Mouse (Mus musculus): ENCODE results near the gene Tead3. TPM values are rescaled to one million over a fixed set of nuclear protein-coding genes. Genes with fewer than 3 reads are reported as not detected.
A peak's percentile ranks its signal among the peaks of the same experiment; 100 is the strongest.

Tead3 gene
- total RNA-seq (2017): not detected in 2 replicates

- ATAC-seq (ENCODE audit: extremely low read depth, insufficient number of reproducible peaks, low FRiP score, poor library complexity, severe bottlenecking): 0 out of 2 replicates have a peak, but pooled peaks have one; percentile 6
Measured at GRCm38 (mm10) chr17:28350466-28351352, at the start of gene Tead3. Gene Tead3 (minus strand): TSS chr17:28350817.

DNA sequence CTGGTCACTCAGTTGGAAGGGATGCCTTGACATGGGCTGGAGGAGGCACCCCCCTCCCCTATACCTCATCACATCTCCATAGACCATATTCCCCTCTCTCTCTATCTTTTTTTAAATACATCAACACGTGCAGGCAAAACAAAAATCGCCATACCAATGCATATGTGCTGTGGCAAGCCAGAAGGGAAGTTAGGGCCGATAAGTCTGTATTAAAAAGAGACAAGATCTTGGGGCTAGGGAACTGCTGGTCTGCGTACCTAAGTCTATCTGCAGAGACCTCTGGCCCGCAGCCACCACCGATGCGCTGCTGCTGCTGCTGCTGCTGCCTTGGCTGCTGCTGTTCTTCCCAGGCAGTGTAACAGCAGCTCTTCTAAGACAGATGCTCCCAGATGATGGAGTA is 44.4 kb upstream of the Tead3 start:
- ATAC-seq (ENCODE audit: extremely low read depth, insufficient number of reproducible peaks, low FRiP score, poor library complexity, severe bottlenecking): no peak

DNA sequence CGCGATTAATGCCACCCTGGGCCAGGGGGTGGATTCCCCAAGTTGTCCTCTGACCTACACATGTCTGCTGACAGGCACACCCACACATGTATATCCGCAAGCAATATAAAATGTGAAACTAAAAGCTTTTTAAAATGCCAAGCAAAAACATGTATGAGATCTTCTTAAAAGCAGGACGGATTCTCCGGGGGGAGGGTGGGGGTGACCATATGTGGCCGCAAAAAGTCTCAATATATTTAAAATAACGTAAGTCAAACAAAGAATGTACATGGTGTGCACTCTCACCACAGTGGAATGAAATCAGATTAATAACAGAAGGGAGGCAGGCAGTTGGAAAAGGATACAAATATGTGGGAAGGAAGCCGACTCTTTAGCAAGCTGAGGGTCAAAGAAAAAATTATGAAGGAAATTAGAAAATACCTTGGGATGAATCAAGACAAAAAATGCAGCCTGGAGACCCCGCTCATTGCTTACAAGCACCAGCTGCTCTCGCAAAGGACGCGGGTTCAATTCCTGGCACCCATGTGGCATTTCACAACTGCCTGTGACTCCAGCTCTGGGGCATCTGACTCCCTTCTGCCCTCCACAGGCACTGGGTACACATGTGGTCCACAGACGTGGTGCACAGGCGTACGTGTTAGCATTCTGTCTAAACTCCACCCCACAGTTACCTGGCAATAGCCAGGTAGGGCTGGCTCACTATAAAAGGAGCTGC is 43.6 kb upstream of the Tead3 start:
- ATAC-seq (ENCODE audit: extremely low read depth, insufficient number of reproducible peaks, low FRiP score, poor library complexity, severe bottlenecking): no peak

- ATAC-seq (ENCODE audit: extremely low read depth, insufficient number of reproducible peaks, low FRiP score, poor library complexity, severe bottlenecking): no peak
Measured at GRCm38 (mm10) chr17:28391568-28392432, 41.2 kb upstream of the Tead3 start.

DNA sequence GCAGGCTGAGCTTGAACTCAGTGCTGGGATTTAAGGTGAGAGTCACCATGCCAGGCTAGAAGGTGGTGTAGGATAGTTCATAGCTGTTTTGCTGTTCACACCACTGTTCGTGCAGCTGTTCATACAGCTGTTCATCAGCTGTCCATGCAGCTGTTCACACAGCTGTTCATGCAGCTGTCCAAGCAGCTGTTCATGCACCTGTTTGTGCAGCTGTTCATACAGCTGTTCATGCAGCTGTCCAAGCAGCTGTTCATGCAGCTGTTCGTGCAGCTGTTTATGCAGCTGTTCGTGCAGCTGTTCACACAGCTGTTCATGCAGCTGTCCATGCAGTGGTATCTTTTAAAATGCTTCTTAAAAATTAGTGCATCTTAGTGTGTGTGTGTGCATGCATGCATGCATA is 37.9 kb upstream of the Tead3 start:
- no peak for ATAC-seq (ENCODE audit: extremely low read depth, insufficient number of reproducible peaks, low FRiP score, poor library complexity, severe bottlenecking)

GRCm38 (mm10) chr17:28386150-28386905 is 35.7 kb upstream of the Tead3 start:
- peak; percentile 51 for ATAC-seq (ENCODE audit: extremely low read depth, insufficient number of reproducible peaks, low FRiP score, poor library complexity, severe bottlenecking)

DNA sequence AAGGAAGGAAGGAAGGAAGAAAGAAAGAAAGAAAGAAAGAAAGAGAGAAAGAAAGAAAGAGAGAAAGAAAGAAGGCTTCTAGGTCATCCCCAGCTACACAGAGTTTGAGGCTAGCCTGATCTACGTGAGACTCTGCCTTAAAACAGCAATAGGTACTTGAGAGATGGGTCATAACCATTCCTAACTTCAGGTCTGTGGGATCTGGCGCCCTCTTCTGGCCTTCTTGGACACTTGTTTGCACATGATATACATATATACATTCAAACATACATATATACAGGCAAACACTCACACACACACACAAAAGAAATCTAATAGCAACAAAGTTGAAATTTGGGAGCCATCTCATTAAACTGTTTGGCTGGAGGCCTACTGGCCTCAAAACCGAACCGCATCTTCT is 33.7 kb upstream of the Tead3 start:
- ATAC-seq (ENCODE audit: extremely low read depth, insufficient number of reproducible peaks, low FRiP score, poor library complexity, severe bottlenecking): no peak

- ATAC-seq (ENCODE audit: extremely low read depth, insufficient number of reproducible peaks, low FRiP score, poor library complexity, severe bottlenecking): no peak
Measured at GRCm38 (mm10) chr17:28380255-28380654, 29.6 kb upstream of the Tead3 start.

DNA sequence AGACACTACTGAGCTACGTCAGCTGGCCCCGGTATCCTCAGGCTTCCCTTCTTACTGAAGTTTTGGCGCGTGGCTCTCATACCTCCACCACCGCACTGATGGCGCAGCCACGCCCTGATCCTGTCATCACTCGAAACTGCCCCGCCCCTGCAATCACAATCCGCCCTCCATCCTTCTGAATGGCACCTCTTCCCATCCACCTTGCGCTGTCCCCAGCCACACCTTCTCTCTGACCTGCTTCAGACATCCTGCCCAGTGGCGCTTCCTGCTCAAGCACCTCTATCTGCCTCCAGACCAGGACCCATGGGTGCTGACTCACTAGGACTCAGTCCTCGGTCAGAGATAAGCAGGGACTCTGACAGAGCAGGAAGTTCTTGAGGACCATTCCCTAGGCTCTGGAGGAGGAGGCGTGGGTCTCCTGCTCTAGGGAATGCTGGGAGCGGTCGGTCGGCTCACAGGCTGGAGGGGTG is 25.0 kb upstream of the Tead3 start:
- no peak for ATAC-seq (ENCODE audit: extremely low read depth, insufficient number of reproducible peaks, low FRiP score, poor library complexity, severe bottlenecking)

- no peak for ATAC-seq (ENCODE audit: extremely low read depth, insufficient number of reproducible peaks, low FRiP score, poor library complexity, severe bottlenecking)
Measured at GRCm38 (mm10) chr17:28374494-28374893, 23.9 kb upstream of the Tead3 start.

GRCm38 (mm10) chr17:28373821-28374220 is 23.2 kb upstream of the Tead3 start:
- peak; percentile 59; the same call in 1 of the 2 replicates for ATAC-seq (ENCODE audit: extremely low read depth, insufficient number of reproducible peaks, low FRiP score, poor library complexity, severe bottlenecking)

DNA sequence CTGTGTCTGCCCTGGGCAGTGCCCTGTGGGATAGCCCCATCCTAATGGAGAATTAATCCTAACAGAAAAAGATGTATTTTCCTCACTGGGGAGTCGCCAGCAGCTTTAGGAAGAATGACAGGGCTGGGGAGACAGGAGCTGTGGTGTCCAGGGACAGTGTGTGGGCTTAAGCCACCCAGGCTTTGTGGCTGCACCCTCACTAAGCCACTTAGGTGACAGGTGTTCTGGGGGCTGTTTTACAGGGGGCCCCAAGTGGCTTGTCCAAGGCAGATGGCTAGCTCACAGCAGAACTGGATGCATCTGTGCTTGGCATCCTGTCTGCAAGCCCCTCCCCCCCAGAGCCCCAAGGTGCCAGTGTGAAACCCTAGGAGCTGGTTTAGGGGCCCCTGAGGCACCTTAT is 21.3 kb upstream of the Tead3 start:
- no peak for ATAC-seq (ENCODE audit: extremely low read depth, insufficient number of reproducible peaks, low FRiP score, poor library complexity, severe bottlenecking)

GRCm38 (mm10) chr17:28371286-28371685 is 20.7 kb upstream of the Tead3 start:
- no peak for ATAC-seq (ENCODE audit: extremely low read depth, insufficient number of reproducible peaks, low FRiP score, poor library complexity, severe bottlenecking)

DNA sequence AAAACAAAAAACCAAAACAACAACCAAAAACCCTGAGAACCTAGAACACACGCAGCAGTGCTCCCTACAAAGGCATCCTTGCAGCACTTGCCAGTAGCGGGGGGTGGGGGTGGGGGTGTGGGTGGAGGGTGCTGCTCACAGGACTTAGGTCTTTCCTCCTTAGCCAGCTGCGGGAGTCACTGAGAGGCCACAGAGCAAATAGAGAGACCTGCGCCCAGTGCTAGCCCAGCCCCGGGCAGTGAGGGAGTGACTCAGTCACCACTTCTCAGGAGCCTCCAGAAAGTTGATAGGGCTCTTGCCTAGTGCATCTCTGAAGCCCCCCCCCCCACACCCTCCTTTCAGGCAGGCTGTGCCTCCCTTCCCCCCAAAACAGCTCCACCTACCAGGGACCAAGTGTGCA is 18.4 kb upstream of the Tead3 start:
- ATAC-seq (ENCODE audit: extremely low read depth, insufficient number of reproducible peaks, low FRiP score, poor library complexity, severe bottlenecking): no peak

- peak; percentile 53 for ATAC-seq (ENCODE audit: extremely low read depth, insufficient number of reproducible peaks, low FRiP score, poor library complexity, severe bottlenecking)
Measured at GRCm38 (mm10) chr17:28368449-28368848, 17.8 kb upstream of the Tead3 start.

DNA sequence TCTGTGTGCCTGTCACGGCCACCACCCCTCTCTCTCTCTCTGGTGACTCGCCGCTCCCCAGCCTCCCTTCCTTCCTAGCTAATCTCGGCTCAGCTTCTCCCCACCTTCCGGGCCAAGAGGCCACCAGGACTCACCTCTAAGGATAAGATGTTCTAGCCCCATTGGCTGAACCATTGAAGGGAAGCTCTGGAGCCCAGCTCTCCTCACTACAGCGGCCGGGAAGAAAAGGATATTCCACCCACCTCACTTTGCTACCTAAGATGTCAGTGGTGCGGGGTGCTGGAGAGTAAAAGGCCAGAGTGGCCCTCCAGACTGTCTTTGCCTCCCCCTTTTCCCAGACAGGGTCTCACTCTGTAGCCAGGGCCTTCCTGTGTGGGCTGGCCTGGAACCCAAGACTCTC is 14.5 kb upstream of the Tead3 start, which contains the start of gene Tulp1:
Gene Tulp1, minus strand, starts transcription at position 101 of the 400 bp plus-strand sequence.
- no peak for ATAC-seq (ENCODE audit: extremely low read depth, insufficient number of reproducible peaks, low FRiP score, poor library complexity, severe bottlenecking)

DNA sequence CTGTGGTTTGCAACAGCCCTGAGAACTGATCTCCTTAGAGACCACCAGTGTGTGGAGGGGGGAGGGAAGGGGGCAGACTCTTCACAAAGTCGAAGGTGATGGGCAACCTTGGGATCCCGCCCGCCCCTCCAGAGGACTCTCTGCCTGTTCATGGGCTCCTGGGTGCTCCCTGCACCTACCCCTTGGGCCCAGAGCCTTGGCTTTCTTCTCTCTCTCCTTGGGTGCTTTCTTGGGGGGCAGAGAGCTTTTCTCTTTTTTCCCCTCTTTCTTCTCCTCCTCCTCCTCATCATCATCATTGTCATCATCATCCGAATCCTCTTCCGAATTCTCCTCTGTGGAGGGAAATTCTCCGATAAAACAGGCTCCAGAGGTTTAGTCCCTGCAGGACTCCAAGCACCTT is 12.9 kb upstream of the Tead3 start:
- no peak for ATAC-seq (ENCODE audit: extremely low read depth, insufficient number of reproducible peaks, low FRiP score, poor library complexity, severe bottlenecking)

GRCm38 (mm10) chr17:28362653-28363292 is 12.2 kb upstream of the Tead3 start:
- no peak for ATAC-seq (ENCODE audit: extremely low read depth, insufficient number of reproducible peaks, low FRiP score, poor library complexity, severe bottlenecking)

All from neutrophil, adult 5-6 weeks (primary cell).